Mouse (Mus musculus): Measurements from ENCODE around the gene Gm20388. TPM values are rescaled to one million over a fixed set of nuclear protein-coding genes. Genes with fewer than 3 reads are reported as not detected.
"Not testable (repeated sequence)": the region's sequence is repeated elsewhere in the genome, so short reads cannot be mapped to it uniquely, and the experiment has no call there.

The Gm20388 gene
- polyA plus RNA-seq, 1 experiment from 2014 or later = not detected

- Histone ChIP-seq H3K27ac (no peak overlapping the region), H3K27me3 (ENCODE audit: control insufficient read depth, insufficient read depth, low read length) (peaks cover 6% of the 10 kb centered on the region; the same call in 1 of the 2 replicates), H3K9ac (no peak overlapping the region), H3K4me1 (replicated peaks; ENCODE audit: control insufficient read depth, insufficient read depth, low read length) (no peaks in the 10 kb centered on the region), H3K36me3 (replicated peaks; ENCODE audit: control insufficient read depth, insufficient read depth) (peaks cover 55% of the 10 kb centered on the region), H3K4me3 (replicated peaks; ENCODE audit: low read length) (no peak overlapping the region), H3K4me2 (replicated peaks) (no peak overlapping the region), H3K9me3 (ENCODE audit: control insufficient read depth, low read length) (no peaks in the 10 kb centered on the region)
- DNase-seq (ENCODE audit: low spot score) (no peak), ATAC-seq (ENCODE audit: low FRiP score) (no peak)
- 94% methylated on average over 9 of the region's 9 CpGs for WGBS
Measured at GRCm38 (mm10) chr8:123536242-123536989, 3625.8 kb downstream of the Gm20388 start.

GRCm38 (mm10) chr8:123536990-123537380, 3626.3 kb downstream of the Gm20388 start:
- H3K4me2 ChIP-seq (replicated peaks) = no peak overlapping the region
- WGBS = 20% methylated on average over 10 of the region's 10 CpGs
- H3K9ac ChIP-seq = no peak overlapping the region
- DNase-seq (ENCODE audit: low spot score) = no peak
- no peaks in the 10 kb centered on the region for H3K9me3 ChIP-seq (ENCODE audit: control insufficient read depth, low read length)
- no peak overlapping the region for H3K27ac ChIP-seq
- no peak overlapping the region for H3K4me3 ChIP-seq (replicated peaks; ENCODE audit: low read length)
- peaks cover 50% of the 10 kb centered on the region for H3K36me3 ChIP-seq (replicated peaks; ENCODE audit: control insufficient read depth, insufficient read depth)
- H3K4me1 ChIP-seq (replicated peaks; ENCODE audit: control insufficient read depth, insufficient read depth, low read length) = no peaks in the 10 kb centered on the region
- ATAC-seq (ENCODE audit: low FRiP score) = no peak
- peaks cover 6% of the 10 kb centered on the region; the same call in 1 of the 2 replicates for H3K27me3 ChIP-seq (ENCODE audit: control insufficient read depth, insufficient read depth, low read length)

GRCm38 (mm10) chr8:123537641-123538040, 3627.0 kb downstream of the Gm20388 start:
- H3K4me2 ChIP-seq (replicated peaks); H3K4me3 ChIP-seq (replicated peaks; ENCODE audit: low read length); H3K4me1 ChIP-seq (replicated peaks; ENCODE audit: control insufficient read depth, insufficient read depth, low read length); H3K27me3 ChIP-seq (ENCODE audit: control insufficient read depth, insufficient read depth, low read length); H3K27ac ChIP-seq; H3K9me3 ChIP-seq (ENCODE audit: control insufficient read depth, low read length); H3K9ac ChIP-seq; DNase-seq (ENCODE audit: low spot score); ATAC-seq (ENCODE audit: low FRiP score): not testable (repeated sequence)
- 93% methylated on average over 3 of the region's 14 CpGs for WGBS
- H3K36me3 ChIP-seq (replicated peaks; ENCODE audit: control insufficient read depth, insufficient read depth) = peaks cover 43% of the 10 kb centered on the region

GRCm38 (mm10) chr8:123564221-123564620, 3653.6 kb downstream of the Gm20388 start:
- not testable (repeated sequence) for H3K4me1 ChIP-seq (replicated peaks; ENCODE audit: control insufficient read depth, insufficient read depth, low read length); H3K9ac ChIP-seq; H3K27ac ChIP-seq; H3K4me3 ChIP-seq (replicated peaks; ENCODE audit: low read length); ATAC-seq (ENCODE audit: low FRiP score); H3K4me2 ChIP-seq (replicated peaks); H3K27me3 ChIP-seq (ENCODE audit: control insufficient read depth, insufficient read depth, low read length); H3K36me3 ChIP-seq (replicated peaks; ENCODE audit: control insufficient read depth, insufficient read depth); DNase-seq (ENCODE audit: low spot score); H3K9me3 ChIP-seq (ENCODE audit: control insufficient read depth, low read length)
- WGBS = no CpG with 5 or more reads among the region's 45 CpGs

- not testable (repeated sequence) for H3K9me3 ChIP-seq (ENCODE audit: control insufficient read depth, low read length); H3K36me3 ChIP-seq (replicated peaks; ENCODE audit: control insufficient read depth, insufficient read depth); H3K27me3 ChIP-seq (ENCODE audit: control insufficient read depth, insufficient read depth, low read length); H3K4me3 ChIP-seq (replicated peaks; ENCODE audit: low read length); H3K9ac ChIP-seq; ATAC-seq (ENCODE audit: low FRiP score); H3K4me1 ChIP-seq (replicated peaks; ENCODE audit: control insufficient read depth, insufficient read depth, low read length); H3K4me2 ChIP-seq (replicated peaks); DNase-seq (ENCODE audit: low spot score); H3K27ac ChIP-seq
- 89% methylated on average over 1 of the region's 10 CpGs for WGBS
Measured at GRCm38 (mm10) chr8:123575386-123575785, 3664.7 kb downstream of the Gm20388 start.

- not testable (repeated sequence) for H3K4me3 ChIP-seq (replicated peaks; ENCODE audit: low read length); H3K9ac ChIP-seq; H3K27ac ChIP-seq; H3K4me2 ChIP-seq (replicated peaks); H3K36me3 ChIP-seq (replicated peaks; ENCODE audit: control insufficient read depth, insufficient read depth); H3K4me1 ChIP-seq (replicated peaks; ENCODE audit: control insufficient read depth, insufficient read depth, low read length); H3K9me3 ChIP-seq (ENCODE audit: control insufficient read depth, low read length); DNase-seq (ENCODE audit: low spot score); H3K27me3 ChIP-seq (ENCODE audit: control insufficient read depth, insufficient read depth, low read length); ATAC-seq (ENCODE audit: low FRiP score)
- WGBS = 84% methylated on average over 11 of the region's 19 CpGs
Measured at GRCm38 (mm10) chr8:123600666-123601172, 3690.1 kb downstream of the Gm20388 start.

- H3K36me3 ChIP-seq (replicated peaks; ENCODE audit: control insufficient read depth, insufficient read depth); H3K4me1 ChIP-seq (replicated peaks; ENCODE audit: control insufficient read depth, insufficient read depth, low read length); H3K27ac ChIP-seq; H3K4me3 ChIP-seq (replicated peaks; ENCODE audit: low read length); H3K9ac ChIP-seq; H3K9me3 ChIP-seq (ENCODE audit: control insufficient read depth, low read length); H3K4me2 ChIP-seq (replicated peaks); H3K27me3 ChIP-seq (ENCODE audit: control insufficient read depth, insufficient read depth, low read length); DNase-seq (ENCODE audit: low spot score); ATAC-seq (ENCODE audit: low FRiP score): not testable (repeated sequence)
- WGBS = no CpG with 5 or more reads among the region's 40 CpGs
Measured at GRCm38 (mm10) chr8:123601457-123601856, 3690.8 kb downstream of the Gm20388 start.

GRCm38 (mm10) chr8:123612652-123613051, 3702.0 kb downstream of the Gm20388 start:
- H3K9ac ChIP-seq; ATAC-seq (ENCODE audit: low FRiP score); DNase-seq (ENCODE audit: low spot score); H3K4me2 ChIP-seq (replicated peaks); H3K4me1 ChIP-seq (replicated peaks; ENCODE audit: control insufficient read depth, insufficient read depth, low read length); H3K27me3 ChIP-seq (ENCODE audit: control insufficient read depth, insufficient read depth, low read length); H3K36me3 ChIP-seq (replicated peaks; ENCODE audit: control insufficient read depth, insufficient read depth); H3K9me3 ChIP-seq (ENCODE audit: control insufficient read depth, low read length); H3K4me3 ChIP-seq (replicated peaks; ENCODE audit: low read length); H3K27ac ChIP-seq: not testable (repeated sequence)
- no CpG with 5 or more reads among the region's 5 CpGs for WGBS

- H3K4me3 ChIP-seq (replicated peaks; ENCODE audit: low read length); H3K9me3 ChIP-seq (ENCODE audit: control insufficient read depth, low read length); ATAC-seq (ENCODE audit: low FRiP score); H3K36me3 ChIP-seq (replicated peaks; ENCODE audit: control insufficient read depth, insufficient read depth); DNase-seq (ENCODE audit: low spot score); H3K4me2 ChIP-seq (replicated peaks); H3K4me1 ChIP-seq (replicated peaks; ENCODE audit: control insufficient read depth, insufficient read depth, low read length); H3K27ac ChIP-seq; H3K9ac ChIP-seq: not testable (repeated sequence)
- H3K27me3 ChIP-seq (ENCODE audit: control insufficient read depth, insufficient read depth, low read length) = peaks cover 27% of the 10 kb centered on the region
- no CpG with 5 or more reads among the region's 39 CpGs for WGBS
Measured at GRCm38 (mm10) chr8:123623523-123623922, 3712.9 kb downstream of the Gm20388 start.
